Mouse (Mus musculus) granulocyte monocyte progenitor cell, adult 5-6 weeks (primary cell): ENCODE data around the gene Kcng3. TPM values are rescaled to one million over a fixed set of nuclear protein-coding genes. Genes with fewer than 3 reads are reported as not detected.
A peak's percentile ranks its signal among the peaks of the same experiment; 100 is the strongest.

Experiments
- ATAC-seq: replicated peaks from 2 replicates; pipeline ENCODE4 v1.8.0; 2016; ENCODE audit warnings: mild to moderate bottlenecking, moderate TSS enrichment, inconsistent platforms; ENCODE audit not compliant: poor library complexity, severe bottlenecking
- total RNA-seq, 2 experiments: library from RNA; stranded (forward) in 1 of 2; stranded (reverse) in 1 of 2; fragments of 200-712, 200-1000 nt in 1 of 2; fragments of >200 nt in 1 of 2; fragmentation: Nextera tagmentation in 1 of 2; gene quantifications; 2 replicates each; pipeline ENCODE4 v1.2.3; 2014 to 2017

The Kcng3 gene
- total RNA-seq (2014; fragmentation: Nextera tagmentation) (not detected in 2 replicates), total RNA-seq (2017) (not detected in 2 replicates)

DNA sequence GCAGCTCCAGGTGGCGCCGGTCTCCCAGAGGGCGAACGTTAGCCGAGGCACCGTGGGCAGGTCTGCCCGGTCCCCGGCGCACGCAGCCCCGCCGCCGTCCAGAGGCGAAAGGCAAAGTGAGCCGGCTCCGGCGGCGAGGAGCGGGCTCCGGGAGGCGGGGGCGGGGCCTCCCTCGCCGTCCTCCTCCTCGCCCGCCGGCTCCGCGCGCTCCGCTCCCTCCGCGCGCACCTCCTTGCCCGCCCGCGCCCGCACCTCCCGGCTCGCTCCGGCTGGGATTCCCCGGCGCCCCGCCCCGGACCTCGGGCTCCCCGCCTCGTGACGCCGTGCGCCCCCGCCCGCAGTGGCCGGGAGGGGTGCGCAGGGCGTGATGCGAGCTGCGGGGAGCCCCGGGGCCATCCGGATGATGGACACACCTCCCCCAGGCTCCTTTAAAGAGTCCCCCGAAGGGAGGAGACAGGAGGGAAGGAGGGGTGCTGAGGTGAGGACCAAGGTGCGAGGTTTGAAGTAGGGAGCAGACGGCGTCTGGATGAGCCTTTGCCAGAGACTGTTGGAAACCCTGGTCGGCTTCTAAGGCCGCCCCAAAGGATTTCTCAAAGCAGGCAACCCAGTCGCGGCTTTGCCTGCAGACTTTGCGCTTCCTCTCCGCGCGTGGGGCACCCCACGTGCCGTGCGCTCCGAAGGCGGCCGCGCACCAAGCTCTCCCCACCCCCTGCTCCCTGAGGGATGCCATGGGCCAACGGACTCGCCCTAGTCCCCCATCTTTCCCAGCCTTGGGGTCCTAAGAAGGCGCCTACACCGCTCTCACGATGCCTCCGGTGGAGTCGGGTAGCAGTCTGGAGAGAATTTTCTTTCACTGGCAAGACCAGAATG, at the start of gene Kcng3:
Kcng3 (minus strand) TSS at position 113 of the 870 bp plus-strand sequence.
- peak; percentile 51 for ATAC-seq

DNA sequence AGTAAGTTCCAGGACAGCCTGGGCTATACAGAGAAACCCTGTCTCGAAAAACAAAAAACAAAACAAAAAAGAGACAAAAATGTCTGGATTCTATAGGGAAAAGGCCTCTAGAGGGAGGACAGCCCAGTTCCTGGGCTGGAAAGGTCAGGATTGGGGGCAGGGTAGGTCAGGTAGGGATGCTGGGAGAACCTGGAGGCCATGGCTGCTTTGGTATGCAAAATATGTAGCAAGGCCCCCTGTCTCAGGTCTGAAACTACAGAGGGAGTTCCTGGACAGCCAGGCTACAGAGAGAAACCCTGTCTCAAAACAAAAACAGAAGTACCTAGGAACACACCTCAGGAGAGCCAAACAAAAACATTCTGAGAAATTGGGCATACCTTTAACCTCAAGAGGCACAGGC, 45.7 kb upstream of the Kcng3 start:
- no peak for ATAC-seq

DNA sequence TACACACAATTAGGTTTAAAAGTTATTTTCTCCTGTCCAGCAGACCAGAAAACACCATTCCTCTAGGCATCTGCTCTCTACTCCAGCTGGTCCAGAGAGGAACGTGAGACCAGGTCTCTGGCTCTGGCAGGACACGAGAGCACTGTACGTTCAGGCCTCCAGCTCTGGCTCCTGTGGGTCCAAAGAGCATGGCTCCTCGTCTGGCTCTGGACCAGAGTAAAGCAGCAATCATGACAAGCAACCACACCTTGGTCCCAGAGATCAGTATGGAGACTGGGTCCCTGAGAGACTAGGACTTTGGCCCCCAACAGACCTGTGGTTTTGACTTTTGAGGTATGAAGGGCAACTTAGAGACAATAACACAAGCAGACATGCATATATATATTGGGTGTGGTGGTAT, 41.0 kb upstream of the Kcng3 start:
- ATAC-seq = no peak

DNA sequence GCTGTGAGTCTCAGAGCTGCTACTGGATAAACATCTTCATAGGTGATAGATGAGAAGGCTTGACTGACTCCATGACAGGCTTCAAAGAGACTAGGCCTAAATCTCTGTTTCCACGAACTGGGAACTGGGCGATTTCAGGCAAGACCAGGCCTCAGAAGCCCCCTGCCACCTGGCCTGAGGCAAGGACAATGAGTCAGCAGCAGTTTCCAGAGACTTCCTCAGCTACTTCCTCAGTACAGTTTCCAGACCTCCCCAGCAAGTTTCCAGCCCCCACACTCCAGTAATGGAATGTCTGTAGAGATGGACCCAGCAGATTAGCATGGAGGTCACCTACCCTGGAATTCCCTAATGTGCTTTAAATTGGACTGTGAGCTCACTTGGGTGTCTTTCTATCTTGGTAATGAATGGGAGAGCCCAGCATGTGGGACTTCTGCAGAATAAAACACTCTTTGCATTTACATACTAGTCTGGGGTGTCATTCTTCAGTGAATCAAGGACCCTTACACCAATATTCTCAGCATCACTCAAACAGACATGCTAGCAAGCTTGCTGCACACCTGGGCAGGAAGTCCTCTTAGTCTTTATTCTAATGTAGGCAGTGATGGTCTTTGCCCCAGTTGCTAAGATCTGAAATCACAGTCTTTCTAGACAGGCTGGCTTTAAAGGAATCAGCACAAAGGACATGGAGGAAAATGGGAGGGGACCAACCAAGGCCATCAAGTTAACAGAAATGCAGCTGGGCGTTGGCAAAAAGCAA, 36.4 kb upstream of the Kcng3 start:
- ATAC-seq = 0 out of 2 replicates have a peak, but pooled peaks have one; percentile 22

DNA sequence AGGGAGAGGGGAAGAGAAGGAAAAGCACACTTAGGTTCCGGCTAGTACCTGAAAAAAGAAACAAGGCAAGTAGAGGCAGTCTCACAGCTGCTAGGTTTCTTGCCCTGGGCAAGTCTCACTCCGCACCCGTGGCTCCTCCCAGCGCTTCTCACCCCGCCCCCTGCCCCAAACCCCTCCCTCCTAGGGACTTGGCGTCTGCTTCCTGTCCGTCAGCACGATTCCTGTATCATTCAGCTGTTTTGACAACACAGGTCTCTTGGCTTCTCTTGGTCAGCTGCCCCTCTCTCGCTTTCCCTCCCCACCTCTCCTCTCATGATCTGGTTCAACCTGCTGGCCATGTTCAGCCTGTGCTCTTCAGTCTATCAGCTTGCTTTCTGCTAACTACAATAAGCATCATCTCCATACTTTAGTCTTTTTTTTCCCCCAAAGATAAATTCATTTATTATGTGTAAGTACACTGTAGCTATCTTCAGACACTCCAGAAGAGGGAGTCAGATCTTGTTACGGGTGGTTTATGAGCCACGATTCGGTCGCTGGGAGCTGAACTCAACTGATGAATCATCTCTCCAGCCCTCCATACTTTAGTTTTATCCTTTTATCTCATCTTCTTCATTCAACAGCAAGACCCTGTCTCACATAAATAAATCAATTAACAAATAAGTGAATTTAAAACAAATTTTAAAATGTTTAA, 35.0 kb upstream of the Kcng3 start:
- peak; percentile 75 for ATAC-seq

DNA sequence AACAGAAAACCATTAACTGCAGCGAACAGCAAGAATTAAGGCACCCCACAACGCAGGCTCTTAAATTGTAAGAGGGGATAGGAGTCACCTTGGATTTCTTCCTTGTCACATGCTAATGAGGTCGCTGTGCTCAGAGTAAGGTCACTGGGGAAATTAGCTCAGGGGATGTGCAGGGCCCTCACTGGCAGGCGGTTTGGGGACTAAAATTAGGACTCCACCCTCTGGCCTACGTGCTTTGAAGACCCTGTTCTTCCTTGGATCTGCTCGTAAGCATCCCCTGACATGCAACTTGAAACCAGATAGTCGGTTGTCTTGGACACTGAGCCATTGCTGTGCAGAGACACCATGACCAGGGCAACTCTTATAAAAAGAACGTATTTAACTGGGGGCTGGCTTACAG, 33.1 kb upstream of the Kcng3 start:
- no peak for ATAC-seq

DNA sequence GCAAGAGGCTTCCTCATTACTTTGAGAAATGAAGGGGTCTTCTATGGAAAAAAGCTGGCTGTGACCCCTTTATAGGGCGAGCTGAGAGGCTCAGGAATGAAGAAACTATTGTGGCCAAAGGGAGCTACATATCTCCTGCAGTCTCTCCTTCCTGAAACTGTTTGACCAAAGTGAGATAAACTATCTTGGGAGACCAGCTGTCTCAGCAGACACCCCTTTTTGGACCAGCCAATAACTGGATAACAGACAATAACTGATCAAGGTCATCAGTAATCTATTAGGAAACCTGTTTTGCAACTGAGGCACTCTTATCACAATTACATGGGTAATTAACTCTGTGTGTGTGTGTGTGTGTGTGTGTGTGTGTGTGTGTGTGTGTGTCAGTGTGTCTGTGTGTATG, 27.2 kb upstream of the Kcng3 start:
- ATAC-seq = no peak

DNA sequence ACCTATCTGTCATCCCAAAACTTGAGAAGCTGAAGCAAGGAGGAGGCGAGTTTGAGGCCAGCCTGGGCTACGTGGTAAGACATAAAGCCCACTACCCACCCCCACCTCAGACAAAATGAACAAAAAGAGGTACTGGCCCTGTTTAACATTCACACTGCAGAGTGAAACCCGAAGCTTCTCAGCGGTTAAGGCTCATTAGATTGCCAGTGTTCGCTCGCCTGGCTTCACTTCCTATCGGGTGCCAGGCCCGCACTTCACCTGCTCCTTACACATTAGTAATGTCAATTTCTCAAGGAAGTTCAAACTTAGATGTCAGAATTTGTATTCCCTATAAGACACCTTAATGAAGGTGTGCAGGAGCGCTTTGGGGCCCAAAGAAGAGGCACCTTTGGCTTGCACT, 25.7 kb upstream of the Kcng3 start:
- no peak for ATAC-seq

DNA sequence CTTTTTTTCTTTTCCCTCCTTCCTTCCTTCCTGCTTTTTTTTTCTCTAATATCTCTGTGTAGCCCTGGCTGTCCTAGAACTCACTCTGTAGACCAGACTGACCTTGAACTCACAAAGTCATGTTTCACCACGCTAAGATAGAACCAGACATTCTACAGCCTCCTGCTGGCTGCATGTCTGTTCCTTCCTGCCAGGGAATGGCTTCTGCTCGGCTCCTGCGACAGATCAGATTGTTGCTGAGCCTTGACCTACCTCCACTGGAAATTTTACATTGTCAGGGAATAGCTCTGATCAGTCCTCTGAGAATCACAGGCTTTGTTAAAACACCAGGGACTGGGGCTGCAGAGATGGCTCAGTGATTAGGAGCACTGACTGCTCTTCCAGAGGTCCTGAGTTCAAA, 24.0 kb upstream of the Kcng3 start:
- no peak for ATAC-seq

DNA sequence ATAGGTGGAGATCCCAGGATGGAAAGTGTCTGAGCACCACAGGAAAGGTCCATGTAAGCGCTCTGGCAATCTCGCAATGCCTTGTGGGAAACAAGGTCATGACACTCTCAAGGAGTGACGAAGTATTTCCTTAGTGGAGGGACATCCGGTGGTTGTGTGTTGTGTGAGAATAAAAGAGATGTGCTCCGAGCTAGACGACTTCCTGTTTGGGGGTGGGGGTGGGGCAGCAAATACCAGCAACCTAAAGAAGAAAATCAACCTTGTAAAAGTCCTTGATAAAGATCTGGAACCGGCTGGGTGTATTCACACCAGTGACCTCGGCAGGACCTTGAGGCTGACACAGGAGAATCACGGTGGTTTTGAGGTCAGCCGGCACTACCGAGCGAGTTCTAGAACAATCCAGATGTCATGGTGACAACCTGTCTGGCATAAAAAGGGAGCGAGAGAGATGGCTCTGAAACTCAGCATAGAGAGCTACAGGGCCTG, 23.0 kb upstream of the Kcng3 start:
- ATAC-seq = peak; percentile 88

DNA sequence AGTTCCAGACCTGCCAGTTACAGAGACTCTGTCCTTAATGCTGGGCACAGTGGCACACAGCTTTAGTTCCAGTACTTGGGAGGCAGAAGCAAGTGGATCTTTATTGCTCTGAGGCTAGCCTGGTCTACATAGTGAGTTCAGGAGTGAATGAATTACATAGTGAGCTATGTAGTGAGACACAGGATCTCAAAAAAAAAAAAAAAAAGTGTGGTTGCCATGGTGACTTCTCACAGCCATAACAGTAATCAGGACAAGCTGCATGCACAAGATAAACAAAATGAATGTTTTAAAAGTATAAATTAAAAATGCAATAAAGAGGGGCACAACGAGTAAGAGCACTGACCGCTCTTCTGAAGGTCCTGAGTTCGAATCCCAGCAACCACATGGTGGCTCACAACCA, 21.9 kb upstream of the Kcng3 start:
- ATAC-seq = no peak

DNA sequence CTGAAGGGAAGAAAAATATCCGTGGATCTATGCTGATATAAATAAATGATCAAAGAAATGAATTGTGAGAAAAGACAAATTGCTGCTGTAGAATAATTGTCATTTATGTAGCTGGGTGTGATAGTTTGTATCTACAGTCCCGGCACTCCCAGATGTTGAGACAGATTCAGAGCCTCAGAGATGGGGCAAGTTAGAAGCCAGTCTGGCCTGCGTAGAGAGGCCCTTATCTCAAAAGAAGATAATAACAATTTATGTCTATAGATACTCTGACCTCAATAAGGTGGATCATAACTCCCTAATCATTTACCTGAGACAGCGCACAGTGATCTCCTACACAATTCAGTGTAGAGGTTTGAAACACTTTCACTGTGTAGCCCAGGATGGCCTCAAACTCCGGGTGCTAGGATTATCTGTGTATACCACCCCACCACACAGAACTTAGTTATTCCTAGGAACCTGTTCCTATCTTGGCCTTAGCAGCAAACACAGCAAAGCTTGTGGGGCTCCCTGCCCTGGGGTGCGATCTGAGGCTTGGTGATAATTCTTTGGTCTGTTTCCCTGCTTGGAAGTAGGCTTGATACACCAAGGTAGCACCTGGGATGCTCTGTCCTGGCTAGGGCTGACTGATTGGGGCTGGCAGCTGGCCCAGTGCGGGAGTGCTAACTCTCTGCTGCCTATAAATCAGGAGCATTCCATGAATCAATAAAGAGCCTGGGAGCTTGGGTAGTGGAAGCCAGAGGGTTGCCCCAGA, 19.4 kb upstream of the Kcng3 start:
- ATAC-seq = no peak

DNA sequence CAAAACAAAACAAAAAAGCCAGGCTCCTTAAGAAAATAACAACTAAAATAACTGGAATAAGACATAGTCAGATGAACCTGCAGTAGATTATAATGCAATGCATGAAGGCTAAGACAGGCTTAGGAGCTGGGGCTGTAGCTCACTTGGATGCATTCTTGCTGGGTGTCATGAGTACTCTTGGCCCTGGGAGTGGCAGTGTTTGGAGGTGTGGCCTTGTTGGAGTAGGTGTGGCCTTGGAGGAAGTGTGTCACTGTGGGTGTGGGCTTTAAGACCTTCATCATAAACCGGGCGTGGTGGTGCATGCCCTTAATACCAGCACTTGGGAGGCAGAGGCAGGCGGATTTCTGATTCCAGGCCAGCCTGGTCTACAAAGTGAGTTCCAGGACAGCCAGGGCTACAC, 18.3 kb upstream of the Kcng3 start:
- ATAC-seq = no peak

DNA sequence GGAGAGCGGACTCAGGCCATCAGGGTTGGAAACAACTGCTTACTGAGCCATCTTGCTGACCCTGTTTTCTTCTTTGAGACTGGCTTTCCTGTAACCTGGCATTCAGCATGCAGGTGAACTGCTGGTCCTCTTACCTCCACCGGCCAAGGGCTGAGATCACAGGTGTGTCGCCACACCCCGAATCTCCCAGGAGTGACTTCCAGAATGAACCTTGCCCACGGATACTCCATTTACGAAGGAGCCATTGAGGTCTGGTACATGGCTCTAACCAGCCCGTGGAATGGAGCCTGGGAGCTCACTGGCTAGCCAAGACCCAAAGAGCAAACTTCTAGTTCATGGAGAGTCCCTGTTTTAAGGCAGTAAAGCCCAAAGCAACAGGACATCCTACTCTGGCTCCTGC, 15.7 kb upstream of the Kcng3 start:
- ATAC-seq = no peak

DNA sequence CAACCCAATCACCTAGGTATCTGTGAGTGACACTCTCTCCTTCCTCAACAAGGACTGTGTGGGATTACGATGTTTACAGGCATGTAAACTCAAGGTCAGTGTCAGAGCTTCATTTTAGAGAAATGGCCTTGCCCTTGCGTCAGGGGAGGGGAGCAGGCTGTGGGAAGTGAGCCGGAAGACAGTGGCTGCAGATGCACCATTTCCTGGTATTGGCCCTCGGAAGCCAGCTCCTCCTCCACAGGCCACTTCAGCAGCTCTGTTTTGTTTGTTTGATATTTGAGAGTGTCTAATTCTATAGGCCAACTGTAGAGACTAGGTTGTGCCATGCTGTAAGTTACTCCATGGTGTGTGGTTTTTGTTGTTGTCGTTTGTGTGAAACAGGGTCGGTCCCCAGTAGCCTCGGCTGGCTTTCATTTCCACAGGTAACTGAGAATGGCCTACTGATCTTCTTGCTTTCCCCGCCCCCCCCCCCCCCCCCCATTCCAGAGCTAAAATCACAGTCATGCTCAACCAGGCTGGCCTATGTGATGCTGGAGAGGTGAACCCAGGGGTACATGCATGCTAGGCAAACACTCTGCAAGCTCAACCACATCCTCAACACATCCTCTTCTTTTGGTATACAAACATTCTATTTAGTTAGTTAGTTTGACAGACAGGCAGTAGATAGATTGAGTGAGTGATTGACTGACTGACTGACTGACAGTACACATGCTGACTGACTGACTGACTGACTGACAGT, 14.9 kb upstream of the Kcng3 start:
- peak; percentile 68 for ATAC-seq

DNA sequence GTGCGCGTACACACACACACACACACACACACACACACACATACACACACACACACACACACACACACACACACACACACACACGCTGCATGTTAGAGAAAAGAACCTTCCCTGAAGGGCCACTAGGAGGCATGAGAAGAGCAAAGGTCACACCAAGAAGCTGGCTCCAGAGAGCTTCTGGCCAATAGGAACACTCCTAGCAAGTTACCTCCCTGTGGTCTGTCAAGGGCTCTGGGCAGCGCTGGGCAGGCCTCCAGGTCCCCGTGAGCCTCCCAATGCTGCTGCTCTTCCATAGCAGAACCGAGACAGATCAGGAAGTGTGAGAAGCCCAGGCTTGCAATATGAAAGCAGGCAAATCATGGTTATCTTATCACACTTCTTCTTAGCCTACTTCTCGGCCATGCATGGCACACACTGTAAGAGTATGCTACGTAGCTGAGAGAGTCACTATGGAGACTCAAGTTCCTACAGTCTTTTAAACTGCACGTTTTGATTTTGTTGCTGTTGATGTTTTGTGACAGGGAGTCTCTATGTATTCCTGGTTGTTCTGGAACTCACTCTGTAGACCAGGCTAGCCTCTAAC, 13.6 kb upstream of the Kcng3 start:
- ATAC-seq = peak; percentile 97

DNA sequence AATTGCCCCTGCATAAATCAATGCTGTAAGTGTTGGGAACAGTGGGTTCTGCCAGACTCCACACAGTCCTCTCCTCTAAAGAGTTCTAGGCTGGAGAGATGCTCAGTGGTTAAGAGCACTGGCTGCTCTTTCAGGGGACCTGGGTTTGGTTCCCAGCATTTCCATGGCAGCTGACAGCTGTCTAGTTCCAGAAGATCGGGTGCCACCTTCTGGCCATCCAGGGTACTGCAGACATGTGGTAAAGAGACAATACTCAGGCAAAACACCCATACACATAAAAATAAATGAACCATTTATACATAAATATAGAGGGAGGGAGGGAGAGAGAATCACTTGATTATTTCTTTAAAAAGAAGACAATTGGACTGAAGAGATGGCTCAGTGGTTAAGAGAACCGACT, 5.7 kb upstream of the Kcng3 start:
- peak; percentile 50 for ATAC-seq

DNA sequence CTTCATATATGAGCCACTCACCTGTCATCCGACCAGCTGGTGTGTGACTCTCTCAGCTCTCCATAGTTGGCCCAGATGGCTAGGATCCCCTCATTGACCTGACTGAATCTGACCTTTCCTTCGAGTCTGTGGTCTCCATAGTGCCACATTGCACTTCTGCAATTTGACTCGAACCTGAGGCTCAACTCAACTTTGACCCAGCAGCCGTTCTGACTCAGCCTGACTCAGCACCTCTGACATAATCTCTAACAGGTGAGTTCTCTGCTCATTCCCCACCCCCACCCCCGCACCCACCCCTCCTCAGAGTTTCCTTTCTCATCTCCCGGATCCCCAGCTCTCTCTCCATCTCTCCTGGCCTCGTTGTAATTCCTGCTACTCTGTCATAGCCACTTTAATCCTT, 4.7 kb upstream of the Kcng3 start:
- no peak for ATAC-seq
